Mouse (Mus musculus) ES-E14 (cell line): ENCODE data around the gene Epb41l5.

Source experiments
- CHD2 ChIP-seq: IDR thresholded peaks from 2 replicates; pipeline ENCODE4 v1.6.1; 2014; ENCODE audit warnings: mild to moderate bottlenecking, low read depth, low read length, inconsistent platforms
- HCFC1 ChIP-seq: IDR thresholded peaks from 2 replicates; pipeline ENCODE4 v1.6.1; 2012; ENCODE audit warnings: low read length, inconsistent platforms, borderline replicate concordance; ENCODE audit not compliant: insufficient read depth
- MAFK ChIP-seq: IDR thresholded peaks from 2 replicates; pipeline ENCODE4 v1.6.1; 2014; ENCODE audit warnings: mild to moderate bottlenecking, low read depth, low read length, inconsistent platforms; ENCODE audit not compliant: insufficient read depth
- ZC3H11A ChIP-seq: IDR thresholded peaks from 2 replicates; pipeline ENCODE4 v1.6.1; 2012; ENCODE audit warnings: low read depth, mild to moderate bottlenecking, inconsistent platforms, low read length, borderline replicate concordance
- ZNF384 ChIP-seq: IDR thresholded peaks from 2 replicates; pipeline ENCODE4 v1.6.1; 2012; ENCODE audit warnings: low read depth, low read length, inconsistent platforms

DNA sequence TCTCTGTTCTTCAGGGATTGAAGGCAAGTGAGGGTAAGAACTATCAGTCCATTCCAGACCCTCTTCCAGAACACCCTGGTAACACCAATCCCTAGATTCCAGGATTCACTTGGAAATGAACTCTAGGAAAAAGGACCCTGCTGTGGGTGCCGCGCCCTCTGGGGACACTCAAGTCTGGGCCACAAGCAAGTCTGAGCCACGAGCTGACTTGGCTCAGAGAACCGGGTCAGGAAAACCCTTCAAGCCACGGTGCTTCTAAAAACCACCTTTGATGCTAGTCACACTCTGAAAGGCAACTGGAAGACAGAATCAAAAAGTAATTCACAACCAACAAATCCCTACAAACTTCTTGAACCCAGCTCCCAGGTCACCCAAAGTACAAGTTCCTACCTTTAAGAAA, 145.0 kb downstream of the Epb41l5 start:
- TF ChIP-seq HCFC1 (no peak), ZC3H11A (no peak), CHD2 (no peak), MAFK (no peak), ZNF384 (no peak)
